Mouse (Mus musculus): ENCODE data around the gene Hes3. TPM values are rescaled to one million over a fixed set of nuclear protein-coding genes. Genes with fewer than 3 reads are reported as not detected.

The Hes3 gene
- polyA plus RNA-seq, 1 experiment from 2014 or later, result 0.53 TPM

DNA sequence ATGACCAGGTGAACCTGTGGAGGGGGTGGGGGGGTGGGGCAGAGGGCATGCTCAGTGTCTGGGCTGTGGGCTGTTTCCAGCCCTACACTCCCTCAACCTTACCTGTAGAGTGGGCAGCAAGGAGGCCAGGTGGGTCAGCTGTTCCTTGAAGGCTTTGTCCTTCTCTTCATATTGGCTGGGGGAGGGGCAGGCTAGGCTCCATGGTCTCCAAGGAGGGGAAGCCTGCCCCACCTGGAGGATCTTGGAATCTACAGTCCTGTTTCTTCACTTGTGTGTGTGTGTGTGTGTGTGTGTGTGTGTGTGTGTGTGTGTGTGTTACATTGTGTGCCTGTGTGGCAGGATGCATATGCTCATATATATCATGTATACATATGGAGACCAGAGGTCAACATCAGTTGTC lies 22.5 kb upstream of the Hes3 start:
- peaks cover 75% of the 10 kb centered on the region for H3K27me3 ChIP-seq (ENCODE audit: control insufficient read depth, insufficient read depth, low read length)
- H3K4me1 ChIP-seq (replicated peaks; ENCODE audit: control insufficient read depth, insufficient read depth, low read length), result peaks cover 11% of the 10 kb centered on the region; the same call in 1 of the 2 replicates
- no peaks in the 10 kb centered on the region for H3K9me3 ChIP-seq (ENCODE audit: control insufficient read depth, low read length)
- no peak overlapping the region for H3K4me2 ChIP-seq (ENCODE audit: low read depth, low read length, severe bottlenecking)
- ATAC-seq (replicated peaks; ENCODE audit: low FRiP score), result no peak
- no peaks in the 10 kb centered on the region for H3K36me3 ChIP-seq (ENCODE audit: control insufficient read depth, insufficient read depth, low read length)
- no peak for DNase-seq (ENCODE audit: low spot score)
- no peak overlapping the region for H3K4me3 ChIP-seq (ENCODE audit: low read depth, low read length)
- H3K27ac ChIP-seq (ENCODE audit: low read depth, low read length), result no peak overlapping the region
- no peak overlapping the region for H3K9ac ChIP-seq (ENCODE audit: low read length)

DNA sequence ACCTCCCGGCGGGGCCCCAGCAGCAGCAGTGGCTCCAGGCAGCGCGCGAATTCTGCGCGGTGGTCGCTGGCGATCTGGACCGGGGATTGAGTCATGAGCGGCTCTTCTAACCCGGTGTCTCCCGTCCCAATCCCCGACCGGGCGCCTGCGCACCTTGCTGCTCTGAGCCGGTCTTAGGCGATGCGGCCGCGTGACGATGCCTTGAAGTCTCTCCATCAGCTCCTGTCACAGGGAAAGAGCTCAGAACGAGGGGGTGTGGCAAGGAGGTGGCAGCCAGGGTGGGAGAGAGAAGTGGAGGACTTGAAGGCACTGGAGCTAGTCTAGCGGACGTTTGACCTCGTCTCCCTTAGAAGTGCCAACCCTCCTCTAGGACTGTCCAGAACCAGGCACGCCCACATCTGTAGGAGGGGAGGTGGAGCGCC lies 21.8 kb upstream of the Hes3 start:
- DNase-seq (ENCODE audit: low spot score), result peak; percentile 74
- no peak overlapping the region; the same call in 1 of the 2 replicates for H3K9ac ChIP-seq (ENCODE audit: low read length)
- H3K36me3 ChIP-seq (ENCODE audit: control insufficient read depth, insufficient read depth, low read length), result no peaks in the 10 kb centered on the region
- no peaks in the 10 kb centered on the region for H3K9me3 ChIP-seq (ENCODE audit: control insufficient read depth, low read length)
- under 1% methylated on average over 29 of the region's 29 CpGs for WGBS
- H3K4me1 ChIP-seq (replicated peaks; ENCODE audit: control insufficient read depth, insufficient read depth, low read length), result peaks cover 11% of the 10 kb centered on the region; the same call in 1 of the 2 replicates
- no peak overlapping the region for H3K27ac ChIP-seq (ENCODE audit: low read depth, low read length)
- H3K4me2 ChIP-seq (ENCODE audit: low read depth, low read length, severe bottlenecking), result peak overlapping the region; percentile 49
- peaks cover 73% of the 10 kb centered on the region for H3K27me3 ChIP-seq (ENCODE audit: control insufficient read depth, insufficient read depth, low read length)
- ATAC-seq (replicated peaks; ENCODE audit: low FRiP score), result peak; percentile 28; the same call in 1 of the 2 replicates
- peak overlapping the region; percentile 21 for H3K4me3 ChIP-seq (ENCODE audit: low read depth, low read length)

DNA sequence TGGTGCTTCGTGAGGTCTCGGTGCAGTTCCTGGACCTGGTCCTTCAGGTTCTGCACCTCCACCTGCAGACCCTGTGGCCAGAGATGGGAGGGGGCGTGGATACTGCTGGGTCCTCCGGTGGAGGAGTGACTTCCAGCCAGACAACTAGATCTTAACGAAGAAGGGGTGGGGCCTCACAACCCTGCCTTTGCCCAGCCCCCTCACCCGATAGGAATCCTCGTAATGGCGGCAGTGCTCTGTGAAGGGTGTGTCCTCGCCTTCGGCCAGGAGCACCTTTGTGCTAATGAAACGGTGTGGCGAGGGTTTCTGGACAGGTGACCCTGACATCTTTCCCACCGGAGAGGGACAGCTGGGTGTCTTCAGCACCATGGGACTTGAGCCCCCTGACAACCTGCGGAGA lies 20.7 kb upstream of the Hes3 start:
- 3% methylated on average over 14 of the region's 14 CpGs for WGBS
- no peak overlapping the region for H3K27ac ChIP-seq (ENCODE audit: low read depth, low read length)
- ATAC-seq (replicated peaks; ENCODE audit: low FRiP score) (no peak), DNase-seq (ENCODE audit: low spot score) (no peak)
- H3K36me3 ChIP-seq (ENCODE audit: control insufficient read depth, insufficient read depth, low read length), result no peaks in the 10 kb centered on the region
- peaks cover 11% of the 10 kb centered on the region; the same call in 1 of the 2 replicates for H3K4me1 ChIP-seq (replicated peaks; ENCODE audit: control insufficient read depth, insufficient read depth, low read length)
- no peaks in the 10 kb centered on the region for H3K9me3 ChIP-seq (ENCODE audit: control insufficient read depth, low read length)
- H3K4me2 ChIP-seq (ENCODE audit: low read depth, low read length, severe bottlenecking), result no peak overlapping the region
- H3K27me3 ChIP-seq (ENCODE audit: control insufficient read depth, insufficient read depth, low read length), result peaks cover 62% of the 10 kb centered on the region
- no peak overlapping the region for H3K9ac ChIP-seq (ENCODE audit: low read length)
- H3K4me3 ChIP-seq (ENCODE audit: low read depth, low read length), result no peak overlapping the region

DNA sequence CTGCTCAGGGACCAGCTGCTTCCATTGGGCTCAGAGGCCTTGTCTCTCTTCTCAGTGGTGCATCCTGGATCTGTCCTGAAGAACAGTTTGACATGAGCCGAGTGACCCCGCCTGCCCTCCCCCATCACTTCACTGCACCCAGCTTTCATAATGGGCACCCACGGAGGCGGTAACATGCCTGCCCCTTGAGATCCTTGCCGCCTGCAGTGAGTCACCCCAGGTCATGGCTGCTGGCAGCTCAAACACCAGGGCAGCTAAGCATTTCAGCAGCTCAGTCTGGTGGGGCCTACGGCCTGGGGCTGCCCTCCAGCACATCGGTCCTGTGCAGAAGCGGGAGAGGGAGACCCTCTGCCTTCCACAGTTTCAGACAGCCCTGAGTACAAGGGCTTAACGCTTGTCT lies 16.1 kb upstream of the Hes3 start:
- H3K27ac ChIP-seq (ENCODE audit: low read depth, low read length), result no peak overlapping the region
- no peak for ATAC-seq (replicated peaks; ENCODE audit: low FRiP score)

DNA sequence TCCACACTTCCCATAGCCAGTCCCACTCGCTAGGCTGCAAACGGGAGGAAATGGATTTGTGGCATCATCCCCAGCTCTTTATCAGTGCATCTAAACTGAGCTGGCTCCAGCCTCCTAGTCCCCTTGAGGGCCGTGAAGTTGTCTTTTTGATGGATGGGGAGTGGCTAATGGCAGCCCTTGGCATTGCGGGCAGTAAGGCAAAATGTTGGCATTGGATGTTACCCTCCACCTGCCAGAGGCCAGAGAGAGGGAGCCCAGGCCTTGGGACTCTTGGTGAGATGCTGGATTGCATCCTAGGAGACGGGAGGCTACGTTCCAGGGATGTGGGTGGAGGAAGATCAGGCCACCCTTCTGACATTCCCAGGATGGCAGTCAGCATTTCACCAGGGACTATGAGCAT lies 14.5 kb upstream of the Hes3 start:
- H3K27me3 ChIP-seq (ENCODE audit: control insufficient read depth, insufficient read depth, low read length), result peaks cover 2% of the 10 kb centered on the region
- no peaks in the 10 kb centered on the region for H3K9me3 ChIP-seq (ENCODE audit: control insufficient read depth, low read length)
- H3K9ac ChIP-seq (ENCODE audit: low read length), result no peak overlapping the region
- H3K36me3 ChIP-seq (ENCODE audit: control insufficient read depth, insufficient read depth, low read length), result no peaks in the 10 kb centered on the region; the same call in 1 of the 2 replicates
- H3K4me1 ChIP-seq (replicated peaks; ENCODE audit: control insufficient read depth, insufficient read depth, low read length), result no peaks in the 10 kb centered on the region
- no peak overlapping the region for H3K27ac ChIP-seq (ENCODE audit: low read depth, low read length)
- WGBS, result 87% methylated on average over 6 of the region's 6 CpGs
- no peak overlapping the region for H3K4me2 ChIP-seq (ENCODE audit: low read depth, low read length, severe bottlenecking)
- ATAC-seq (replicated peaks; ENCODE audit: low FRiP score), result no peak
- no peak overlapping the region for H3K4me3 ChIP-seq (ENCODE audit: low read depth, low read length)
- DNase-seq (ENCODE audit: low spot score), result no peak

More for the DNA sequence above, 16.1 kb upstream of the Hes3 start:
- Histone ChIP-seq H3K4me2 (ENCODE audit: low read depth, low read length, severe bottlenecking) (no peak overlapping the region), H3K27me3 (ENCODE audit: control insufficient read depth, insufficient read depth, low read length) (peaks cover 16% of the 10 kb centered on the region), H3K9me3 (ENCODE audit: control insufficient read depth, low read length) (no peaks in the 10 kb centered on the region), H3K4me3 (ENCODE audit: low read depth, low read length) (no peak overlapping the region), H3K36me3 (ENCODE audit: control insufficient read depth, insufficient read depth, low read length) (no peaks in the 10 kb centered on the region; the same call in 1 of the 2 replicates), H3K4me1 (replicated peaks; ENCODE audit: control insufficient read depth, insufficient read depth, low read length) (0 out of 2 replicates have a peak, but pooled peaks cover 4% of the 10 kb centered on the region), H3K9ac (ENCODE audit: low read length) (no peak overlapping the region)
- no peak for DNase-seq (ENCODE audit: low spot score)
- WGBS, result 82% methylated on average over 9 of the region's 9 CpGs

GRCm38 (mm10) chr4:152304685-152305084 lies 13.2 kb upstream of the Hes3 start:
- 94% methylated on average over 6 of the region's 6 CpGs for WGBS
- H3K4me1 ChIP-seq (replicated peaks; ENCODE audit: control insufficient read depth, insufficient read depth, low read length), result no peaks in the 10 kb centered on the region
- no peak for ATAC-seq (replicated peaks; ENCODE audit: low FRiP score)
- no peak for DNase-seq (ENCODE audit: low spot score)
- no peak overlapping the region for H3K27ac ChIP-seq (ENCODE audit: low read depth, low read length)
- no peak overlapping the region for H3K4me2 ChIP-seq (ENCODE audit: low read depth, low read length, severe bottlenecking)
- no peaks in the 10 kb centered on the region; the same call in 1 of the 2 replicates for H3K27me3 ChIP-seq (ENCODE audit: control insufficient read depth, insufficient read depth, low read length)
- H3K4me3 ChIP-seq (ENCODE audit: low read depth, low read length), result no peak overlapping the region
- H3K9ac ChIP-seq (ENCODE audit: low read length), result no peak overlapping the region
- no peaks in the 10 kb centered on the region for H3K9me3 ChIP-seq (ENCODE audit: control insufficient read depth, low read length)
- no peaks in the 10 kb centered on the region; the same call in 1 of the 2 replicates for H3K36me3 ChIP-seq (ENCODE audit: control insufficient read depth, insufficient read depth, low read length)

- DNase-seq (ENCODE audit: low spot score) (no peak), ATAC-seq (replicated peaks; ENCODE audit: low FRiP score) (no peak)
- Histone ChIP-seq H3K27ac (ENCODE audit: low read depth, low read length) (no peak overlapping the region), H3K4me1 (replicated peaks; ENCODE audit: control insufficient read depth, insufficient read depth, low read length) (peaks cover 5% of the 10 kb centered on the region; the same call in 1 of the 2 replicates), H3K36me3 (ENCODE audit: control insufficient read depth, insufficient read depth, low read length) (no peaks in the 10 kb centered on the region; the same call in 1 of the 2 replicates), H3K9me3 (ENCODE audit: control insufficient read depth, low read length) (no peaks in the 10 kb centered on the region), H3K27me3 (ENCODE audit: control insufficient read depth, insufficient read depth, low read length) (no peaks in the 10 kb centered on the region), H3K9ac (ENCODE audit: low read length) (no peak overlapping the region), H3K4me2 (ENCODE audit: low read depth, low read length, severe bottlenecking) (no peak overlapping the region), H3K4me3 (ENCODE audit: low read depth, low read length) (no peak overlapping the region)
- 92% methylated on average over 10 of the region's 10 CpGs for WGBS
Observed at GRCm38 (mm10) chr4:152303172-152303571, 11.7 kb upstream of the Hes3 start.

- Histone ChIP-seq H3K4me2 (ENCODE audit: low read depth, low read length, severe bottlenecking) (no peak overlapping the region), H3K36me3 (ENCODE audit: control insufficient read depth, insufficient read depth, low read length) (no peaks in the 10 kb centered on the region; the same call in 1 of the 2 replicates), H3K9me3 (ENCODE audit: control insufficient read depth, low read length) (no peaks in the 10 kb centered on the region), H3K4me1 (replicated peaks; ENCODE audit: control insufficient read depth, insufficient read depth, low read length) (peaks cover 10% of the 10 kb centered on the region; the same call in 1 of the 2 replicates), H3K4me3 (ENCODE audit: low read depth, low read length) (no peak overlapping the region), H3K27me3 (ENCODE audit: control insufficient read depth, insufficient read depth, low read length) (no peaks in the 10 kb centered on the region), H3K27ac (ENCODE audit: low read depth, low read length) (no peak overlapping the region), H3K9ac (ENCODE audit: low read length) (no peak overlapping the region)
- ATAC-seq (replicated peaks; ENCODE audit: low FRiP score), result no peak
- DNase-seq (ENCODE audit: low spot score), result no peak
- WGBS, result 72% methylated on average over 11 of the region's 11 CpGs
Observed at GRCm38 (mm10) chr4:152302012-152302411, 10.6 kb upstream of the Hes3 start.

DNA sequence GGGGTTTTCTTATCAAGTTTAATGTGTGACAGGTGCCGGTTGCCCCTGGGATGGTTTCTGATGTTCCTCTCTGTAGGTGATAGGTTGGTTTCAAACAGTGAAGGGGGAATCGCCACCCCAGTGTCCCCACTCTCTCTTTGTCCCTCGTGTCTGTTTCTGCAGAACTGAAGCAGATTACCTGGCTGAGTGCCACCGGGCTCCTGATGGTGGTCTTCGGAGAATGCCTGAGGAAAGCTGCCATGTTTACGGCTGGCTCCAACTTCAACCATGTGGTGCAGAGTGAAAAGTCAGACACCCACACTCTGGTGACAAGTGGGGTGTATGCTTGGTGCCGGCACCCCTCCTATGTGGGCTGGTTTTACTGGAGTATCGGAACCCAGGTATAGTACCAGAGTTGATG lies 8.9 kb upstream of the Hes3 start:
- Histone ChIP-seq H3K27ac (ENCODE audit: low read depth, low read length) (no peak overlapping the region), H3K36me3 (ENCODE audit: control insufficient read depth, insufficient read depth, low read length) (no peaks in the 10 kb centered on the region; the same call in 1 of the 2 replicates), H3K9me3 (ENCODE audit: control insufficient read depth, low read length) (no peaks in the 10 kb centered on the region), H3K27me3 (ENCODE audit: control insufficient read depth, insufficient read depth, low read length) (peaks cover 6% of the 10 kb centered on the region), H3K4me2 (ENCODE audit: low read depth, low read length, severe bottlenecking) (no peak overlapping the region), H3K9ac (ENCODE audit: low read length) (no peak overlapping the region), H3K4me3 (ENCODE audit: low read depth, low read length) (no peak overlapping the region), H3K4me1 (replicated peaks; ENCODE audit: control insufficient read depth, insufficient read depth, low read length) (peaks cover 10% of the 10 kb centered on the region; the same call in 1 of the 2 replicates)
- DNase-seq (ENCODE audit: low spot score), result no peak
- no peak for ATAC-seq (replicated peaks; ENCODE audit: low FRiP score)
- 95% methylated on average over 8 of the region's 8 CpGs for WGBS

Data from forebrain, embryonic 11.5 days (tissue).